Mouse (Mus musculus) cerebellum, adult 9-11 months (tissue): ENCODE data around the gene Il13ra2.
"Not testable (repeated sequence)": the region's sequence is repeated elsewhere in the genome, so short reads cannot be mapped to it uniquely, and the experiment has no call there.

Source experiments
- DNase-seq: peaks from one replicate; pipeline ENCODE4 v3.0.0; 2022

The Il13ra2 gene

GRCm38 (mm10) chrX:147429129-147429528, at the start of gene Il13ra2:
Gene Il13ra2, minus strand, starts transcription at chrX:147429192.
- DNase-seq, result no peak

GRCm38 (mm10) chrX:147453610-147454009, 24.6 kb upstream of the Il13ra2 start, which contains the start of gene Vmn1r239-ps:
Gene Vmn1r239-ps, minus strand, starts transcription at chrX:147453710.
- DNase-seq, result not testable (repeated sequence)

GRCm38 (mm10) chrX:147443386-147443785, 14.4 kb upstream of the Il13ra2 start:
- no peak for DNase-seq

- no peak for DNase-seq
These were observed 6.4 kb upstream of the Il13ra2 start for GRCm38 (mm10) chrX:147435400-147435799.

GRCm38 (mm10) chrX:147429753-147430152, 761 bp upstream of the Il13ra2 start:
- no peak for DNase-seq

GRCm38 (mm10) chrX:147393446-147393845, 35.5 kb downstream of the Il13ra2 start:
- no peak for DNase-seq

- no peak for DNase-seq
These were observed 79.8 kb downstream of the Il13ra2 start for GRCm38 (mm10) chrX:147349167-147349566.
